Mouse (Mus musculus): Measurements from ENCODE around the gene Twnk. TPM values are rescaled to one million over a fixed set of nuclear protein-coding genes. Genes with fewer than 3 reads are reported as not detected.

Twnk gene
- polyA plus RNA-seq, 1 experiment from 2014 or later = 28.4 TPM

DNA sequence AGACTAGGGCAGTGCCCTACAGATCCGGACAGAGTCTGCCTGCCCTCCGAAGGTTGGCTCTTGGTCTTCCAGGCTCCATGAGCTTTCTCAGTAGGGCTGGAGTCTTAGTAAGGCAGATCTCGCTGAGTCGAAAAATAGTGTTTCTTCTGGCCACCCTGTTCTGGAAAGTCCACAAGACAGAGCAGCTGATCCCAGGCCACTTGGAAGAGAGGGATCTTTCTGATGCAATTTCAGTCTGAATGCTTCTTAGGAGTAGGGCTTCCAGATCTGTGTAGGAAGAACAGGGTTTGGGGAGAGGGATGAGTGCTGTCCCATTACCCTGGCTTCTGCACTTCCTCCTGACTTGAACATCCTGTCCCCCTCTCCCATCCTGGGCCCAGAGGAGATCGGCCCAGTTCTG is 40.2 kb downstream of the Twnk start, which contains the start of gene Pdzd7:
Gene Pdzd7 (minus strand): TSS at position 67 of the 400 bp plus-strand sequence.
- no peak for ATAC-seq (ENCODE audit: low FRiP score, low TSS enrichment)
- H3K4me1 ChIP-seq (ENCODE audit: insufficient read depth, low read length) = peaks cover 32% of the 10 kb centered on the region
- peaks cover 1% of the 10 kb centered on the region; the same call in 1 of the 2 replicates for H3K36me3 ChIP-seq (ENCODE audit: insufficient read depth, low read length)
- no peak within 1 kb of the TSS for H3K27ac ChIP-seq (ENCODE audit: low read length)
- H3K27me3 ChIP-seq (ENCODE audit: insufficient read depth, low read length) = peaks cover 19% of the 10 kb centered on the region
- H3K4me2 ChIP-seq (replicated peaks; ENCODE audit: low read depth, low read length) = peak within 1 kb of the TSS; percentile 78
- H3K4me3 ChIP-seq (ENCODE audit: low read length) = peak within 1 kb of the TSS; percentile 54
- H3K9me3 ChIP-seq (ENCODE audit: low read length) = no peaks in the 10 kb centered on the region
- 70% methylated on average over 5 of the region's 5 CpGs for WGBS
- peak within 1 kb of the TSS; percentile 66; the same call in 1 of the 2 replicates for H3K9ac ChIP-seq (replicated peaks; ENCODE audit: low read length)

DNA sequence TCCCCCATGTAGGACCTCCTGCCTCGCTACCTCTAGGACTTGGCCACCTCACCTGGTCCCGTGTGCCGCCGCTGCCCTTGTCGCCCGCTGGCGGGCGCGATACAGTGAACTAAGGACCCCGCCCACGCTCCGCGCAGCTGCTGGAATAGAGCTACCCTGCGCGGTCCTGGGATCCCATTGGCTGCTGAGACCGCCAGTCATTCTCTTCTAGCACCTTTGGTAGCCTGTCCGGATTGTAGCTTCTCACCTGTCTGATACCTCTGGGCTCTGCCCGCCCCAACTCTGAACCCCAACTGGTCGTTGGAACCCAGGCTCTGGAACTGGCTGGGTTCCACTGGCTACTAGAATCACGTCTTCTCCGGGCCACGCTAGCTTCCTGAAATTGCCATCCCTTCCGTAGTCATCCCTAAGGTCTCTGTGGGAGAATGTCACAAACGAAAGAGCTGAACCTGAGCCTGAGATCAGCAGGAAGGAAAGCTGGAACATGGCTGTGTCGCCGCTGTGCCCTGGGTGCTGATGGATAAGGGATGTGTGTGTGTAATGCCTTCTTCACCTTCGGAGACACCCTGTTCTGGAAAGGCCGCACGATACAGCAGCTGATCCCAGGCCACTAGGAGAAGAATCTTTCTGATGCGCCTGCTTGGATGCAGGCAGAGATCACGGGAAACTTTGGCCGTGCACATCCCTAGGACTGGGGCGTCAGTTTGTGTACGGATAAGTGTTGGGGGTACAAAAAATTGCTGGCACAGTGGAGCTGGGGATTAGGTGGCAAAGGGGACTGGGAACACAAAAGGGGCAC is 41.3 kb downstream of the Twnk start:
- 1% methylated on average over 34 of the region's 34 CpGs for WGBS
- Histone ChIP-seq H3K9ac (replicated peaks; ENCODE audit: low read length) (peak overlapping the region; percentile 66), H3K4me1 (ENCODE audit: insufficient read depth, low read length) (peaks cover 32% of the 10 kb centered on the region), H3K9me3 (ENCODE audit: low read length) (no peaks in the 10 kb centered on the region), H3K27me3 (ENCODE audit: insufficient read depth, low read length) (peaks cover 15% of the 10 kb centered on the region; the same call in 1 of the 2 replicates), H3K4me2 (replicated peaks; ENCODE audit: low read depth, low read length) (peak overlapping the region; percentile 78), H3K27ac (ENCODE audit: low read length) (peak overlapping the region; percentile 91), H3K4me3 (ENCODE audit: low read length) (peak overlapping the region; percentile 54), H3K36me3 (ENCODE audit: insufficient read depth, low read length) (peaks cover 6% of the 10 kb centered on the region; the same call in 1 of the 2 replicates)
- ATAC-seq (ENCODE audit: low FRiP score, low TSS enrichment) = peak; percentile 58

DNA sequence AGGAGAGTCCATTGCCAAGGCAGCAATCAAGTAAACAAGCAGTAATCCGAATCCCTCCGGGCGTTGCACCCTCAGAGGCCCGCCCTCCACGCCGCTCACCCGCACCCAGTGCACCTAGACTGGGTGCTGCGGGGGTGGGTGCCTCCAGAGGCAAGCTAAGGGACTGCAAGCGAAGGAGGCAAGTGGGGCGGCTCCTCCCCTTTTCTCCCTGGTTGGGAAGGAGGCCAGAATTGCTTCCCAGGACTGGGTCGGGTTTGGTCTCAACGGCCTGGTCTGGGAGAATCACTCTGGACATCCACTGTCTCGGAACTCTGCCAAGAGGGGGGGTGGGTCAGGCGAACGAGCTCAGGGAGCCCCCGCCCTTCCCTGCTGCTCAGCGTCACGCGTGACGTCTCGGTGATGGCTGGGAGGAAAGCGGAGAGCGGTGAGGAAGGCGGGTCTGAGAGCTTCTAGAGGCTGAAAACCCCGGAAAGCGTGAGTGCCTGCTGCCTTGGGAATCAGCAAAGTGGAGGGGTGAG is 42.0 kb downstream of the Twnk start, which contains the start of gene Sfxn3:
Gene Sfxn3 (plus strand): TSS at position 87 of the 518 bp plus-strand sequence.
- no peaks in the 10 kb centered on the region for H3K9me3 ChIP-seq (ENCODE audit: low read length)
- WGBS = under 1% methylated on average over 26 of the region's 26 CpGs
- peak within 1 kb of the TSS; percentile 91 for H3K27ac ChIP-seq (ENCODE audit: low read length)
- H3K36me3 ChIP-seq (ENCODE audit: insufficient read depth, low read length) = peaks cover 7% of the 10 kb centered on the region
- peak within 1 kb of the TSS; percentile 54 for H3K4me3 ChIP-seq (ENCODE audit: low read length)
- ATAC-seq (ENCODE audit: low FRiP score, low TSS enrichment) = peak; percentile 72
- H3K4me1 ChIP-seq (ENCODE audit: insufficient read depth, low read length) = peaks cover 32% of the 10 kb centered on the region
- H3K27me3 ChIP-seq (ENCODE audit: insufficient read depth, low read length) = peaks cover 15% of the 10 kb centered on the region; the same call in 1 of the 2 replicates
- H3K9ac ChIP-seq (replicated peaks; ENCODE audit: low read length) = peak within 1 kb of the TSS; percentile 66
- H3K4me2 ChIP-seq (replicated peaks; ENCODE audit: low read depth, low read length) = peak within 1 kb of the TSS; percentile 78

DNA sequence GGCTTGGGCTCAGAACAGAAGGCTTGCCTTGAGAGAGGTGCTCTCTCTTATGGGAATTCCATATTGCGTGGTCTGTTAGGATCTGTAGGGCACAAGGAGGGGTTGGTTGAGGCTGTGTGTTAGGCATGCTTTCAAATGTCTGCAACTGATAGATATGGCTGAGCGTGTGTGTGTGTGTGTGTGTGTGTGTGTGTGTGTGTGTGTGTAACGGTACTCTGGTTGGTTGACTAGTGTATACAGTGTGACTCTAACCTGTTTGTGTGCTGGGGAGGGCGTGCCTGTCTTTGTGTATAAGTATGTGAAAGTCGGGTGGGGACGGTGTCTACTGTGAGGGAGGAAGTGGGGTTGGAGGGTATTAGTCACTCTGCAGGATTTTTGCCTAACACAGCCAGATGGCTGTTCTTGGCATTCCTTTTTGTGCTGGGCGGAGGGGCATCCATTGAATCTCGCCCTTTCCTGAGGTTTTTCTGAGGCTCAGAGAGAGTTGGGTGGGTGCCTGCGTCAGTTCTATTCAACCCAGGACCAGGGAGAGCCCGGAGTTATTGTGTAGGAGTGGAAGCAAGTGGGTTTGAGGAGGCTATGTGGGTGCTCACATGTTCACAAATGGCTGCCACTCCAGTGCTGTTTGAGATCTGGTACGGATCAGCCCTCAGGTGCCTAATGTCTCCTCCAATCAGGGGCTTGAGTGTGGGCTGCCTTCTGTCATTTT is 42.6 kb downstream of the Twnk start:
- Histone ChIP-seq H3K27ac (ENCODE audit: low read length) (peak overlapping the region; percentile 91), H3K4me3 (ENCODE audit: low read length) (peak overlapping the region; percentile 54), H3K36me3 (ENCODE audit: insufficient read depth, low read length) (peaks cover 10% of the 10 kb centered on the region), H3K4me2 (replicated peaks; ENCODE audit: low read depth, low read length) (peak overlapping the region; percentile 78), H3K9ac (replicated peaks; ENCODE audit: low read length) (peak overlapping the region; percentile 66), H3K27me3 (ENCODE audit: insufficient read depth, low read length) (peaks cover 15% of the 10 kb centered on the region; the same call in 1 of the 2 replicates), H3K4me1 (ENCODE audit: insufficient read depth, low read length) (peaks cover 37% of the 10 kb centered on the region), H3K9me3 (ENCODE audit: low read length) (no peaks in the 10 kb centered on the region)
- 33% methylated on average over 11 of the region's 11 CpGs for WGBS
- peak; percentile 50 for ATAC-seq (ENCODE audit: low FRiP score, low TSS enrichment)

DNA sequence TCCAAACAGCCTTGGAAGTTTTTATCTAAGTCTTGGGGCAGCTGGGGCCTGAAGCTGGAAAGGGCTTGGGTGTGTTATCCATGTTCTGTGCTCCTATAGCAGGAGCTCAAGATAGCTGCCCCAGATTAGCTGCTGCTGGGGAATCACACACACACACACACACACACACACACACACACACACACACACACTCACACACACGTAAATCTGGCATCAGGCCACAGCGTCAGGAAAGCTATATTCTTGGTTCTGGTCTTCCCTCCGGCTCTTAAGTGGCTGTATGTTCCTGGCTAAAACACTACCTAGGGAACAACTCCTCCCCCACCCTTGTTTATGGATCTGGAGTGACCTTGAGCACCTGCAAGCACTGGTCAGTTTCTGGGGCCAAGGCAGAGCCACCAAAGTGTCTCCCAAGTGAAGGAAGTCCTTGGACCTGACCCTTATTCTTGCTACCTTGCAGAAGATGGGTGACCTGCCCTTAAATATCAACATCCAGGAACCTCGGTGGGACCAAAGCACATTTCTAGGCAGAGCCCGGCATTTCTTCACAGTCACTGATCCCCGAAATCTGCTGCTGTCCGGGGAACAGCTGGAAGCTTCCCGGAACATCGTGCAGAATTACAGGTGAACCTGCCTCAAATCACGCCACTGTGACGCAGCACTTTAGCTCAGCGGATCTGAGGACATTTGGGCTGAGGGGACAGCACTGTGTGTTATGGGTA is 43.3 kb downstream of the Twnk start:
- Histone ChIP-seq H3K4me2 (replicated peaks; ENCODE audit: low read depth, low read length) (peak overlapping the region; percentile 78), H3K36me3 (ENCODE audit: insufficient read depth, low read length) (peaks cover 13% of the 10 kb centered on the region), H3K9ac (replicated peaks; ENCODE audit: low read length) (peak overlapping the region; percentile 66), H3K4me1 (ENCODE audit: insufficient read depth, low read length) (peaks cover 39% of the 10 kb centered on the region), H3K27me3 (ENCODE audit: insufficient read depth, low read length) (peaks cover 15% of the 10 kb centered on the region; the same call in 1 of the 2 replicates), H3K27ac (ENCODE audit: low read length) (peak overlapping the region; percentile 91), H3K4me3 (ENCODE audit: low read length) (peak overlapping the region; percentile 54), H3K9me3 (ENCODE audit: low read length) (no peaks in the 10 kb centered on the region)
- ATAC-seq (ENCODE audit: low FRiP score, low TSS enrichment) = no peak
- WGBS = 73% methylated on average over 12 of the region's 12 CpGs

DNA sequence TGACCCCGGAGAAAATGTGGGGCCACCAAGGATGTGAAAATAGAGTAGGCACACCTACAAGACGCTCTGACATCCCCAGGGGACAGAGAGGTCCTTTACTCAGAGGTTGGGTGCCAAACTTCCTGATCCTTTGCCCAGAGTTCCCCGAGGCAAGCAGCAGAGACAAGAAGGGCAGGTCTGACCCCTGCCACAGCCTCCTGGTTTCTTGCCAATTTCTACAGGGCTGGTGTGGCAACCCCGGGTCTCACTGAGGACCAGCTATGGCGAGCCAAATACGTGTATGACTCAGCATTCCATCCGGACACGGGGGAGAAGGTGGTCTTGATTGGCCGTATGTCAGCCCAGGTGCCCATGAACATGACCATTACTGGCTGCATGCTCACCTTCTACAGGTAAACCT is 44.1 kb downstream of the Twnk start:
- H3K4me2 ChIP-seq (replicated peaks; ENCODE audit: low read depth, low read length) = no peak overlapping the region
- no peak for ATAC-seq (ENCODE audit: low FRiP score, low TSS enrichment)
- peaks cover 13% of the 10 kb centered on the region for H3K36me3 ChIP-seq (ENCODE audit: insufficient read depth, low read length)
- 71% methylated on average over 9 of the region's 9 CpGs for WGBS
- no peak overlapping the region for H3K9ac ChIP-seq (replicated peaks; ENCODE audit: low read length)
- H3K27me3 ChIP-seq (ENCODE audit: insufficient read depth, low read length) = peaks cover 11% of the 10 kb centered on the region; the same call in 1 of the 2 replicates
- no peak overlapping the region for H3K4me3 ChIP-seq (ENCODE audit: low read length)
- peaks cover 36% of the 10 kb centered on the region for H3K4me1 ChIP-seq (ENCODE audit: insufficient read depth, low read length)
- no peak overlapping the region for H3K27ac ChIP-seq (ENCODE audit: low read length)
- no peaks in the 10 kb centered on the region for H3K9me3 ChIP-seq (ENCODE audit: low read length)

DNA sequence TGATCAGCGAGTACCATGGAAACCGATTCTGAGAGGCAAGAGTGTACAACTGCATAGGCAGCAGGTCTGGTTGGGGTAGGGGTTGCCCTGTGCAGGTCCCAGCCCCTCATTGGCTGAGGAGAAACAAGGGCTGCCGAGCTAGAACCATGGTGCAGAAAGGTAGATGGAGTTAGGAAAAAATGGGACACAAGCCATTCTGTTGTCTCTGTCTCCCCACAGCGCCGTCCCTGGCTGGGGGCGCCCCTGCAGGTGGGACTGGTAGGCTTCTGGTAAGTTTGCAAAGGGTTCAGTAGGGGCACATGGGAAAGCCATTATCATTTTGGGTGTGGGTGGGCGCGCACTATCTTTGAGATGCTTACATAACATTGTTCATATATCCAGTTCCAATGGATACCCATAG is 48.0 kb downstream of the Twnk start:
- Histone ChIP-seq H3K9me3 (ENCODE audit: low read length) (no peaks in the 10 kb centered on the region), H3K36me3 (ENCODE audit: insufficient read depth, low read length) (peaks cover 13% of the 10 kb centered on the region), H3K27me3 (ENCODE audit: insufficient read depth, low read length) (no peaks in the 10 kb centered on the region), H3K9ac (replicated peaks; ENCODE audit: low read length) (no peak overlapping the region), H3K27ac (ENCODE audit: low read length) (no peak overlapping the region), H3K4me2 (replicated peaks; ENCODE audit: low read depth, low read length) (no peak overlapping the region), H3K4me1 (ENCODE audit: insufficient read depth, low read length) (peaks cover 26% of the 10 kb centered on the region), H3K4me3 (ENCODE audit: low read length) (no peak overlapping the region)
- WGBS = 81% methylated on average over 8 of the region's 8 CpGs
- no peak for ATAC-seq (ENCODE audit: low FRiP score, low TSS enrichment)

DNA sequence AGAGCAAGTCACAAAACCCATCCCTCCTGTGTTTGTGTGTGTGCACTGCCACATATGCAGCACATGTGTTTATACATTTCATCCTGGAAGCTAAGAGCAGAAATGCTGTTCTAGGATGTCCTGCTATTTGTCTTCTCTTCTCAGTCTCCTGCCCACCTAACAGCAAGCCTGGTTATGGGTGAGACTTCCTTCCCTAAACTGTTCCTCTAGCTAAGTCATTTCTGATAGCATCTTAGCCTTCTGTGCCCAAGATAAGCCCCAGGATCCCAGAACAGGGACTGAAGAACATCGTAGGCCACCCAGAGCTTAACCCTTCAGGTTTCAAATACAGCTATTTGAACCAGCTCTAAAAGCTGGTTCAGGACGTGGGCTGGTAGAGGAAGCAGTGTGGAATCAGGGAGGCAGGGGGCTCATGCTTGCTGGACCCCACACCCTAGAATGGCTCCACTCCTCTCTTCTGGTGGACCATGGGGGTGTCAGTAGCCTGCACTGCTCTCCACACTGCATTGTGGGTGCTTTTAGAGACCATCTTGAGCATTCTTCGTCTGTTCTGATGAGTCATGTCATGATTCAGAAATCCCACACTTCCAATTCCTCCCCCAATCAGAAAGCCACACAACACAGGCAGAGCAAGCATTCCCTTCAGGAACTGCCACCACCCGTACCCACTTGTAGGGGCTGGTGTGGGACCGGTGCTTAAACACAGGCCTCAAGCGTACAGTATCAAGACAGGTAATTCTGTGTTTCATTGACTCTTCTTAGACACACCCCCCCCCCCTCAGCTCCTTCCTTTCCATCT is 49.6 kb downstream of the Twnk start:
- Histone ChIP-seq H3K4me2 (replicated peaks; ENCODE audit: low read depth, low read length) (no peak overlapping the region), H3K27ac (ENCODE audit: low read length) (no peak overlapping the region), H3K36me3 (ENCODE audit: insufficient read depth, low read length) (peaks cover 13% of the 10 kb centered on the region), H3K9me3 (ENCODE audit: low read length) (no peaks in the 10 kb centered on the region), H3K4me1 (ENCODE audit: insufficient read depth, low read length) (peaks cover 29% of the 10 kb centered on the region), H3K27me3 (ENCODE audit: insufficient read depth, low read length) (no peaks in the 10 kb centered on the region), H3K4me3 (ENCODE audit: low read length) (no peak overlapping the region), H3K9ac (replicated peaks; ENCODE audit: low read length) (no peak overlapping the region)
- 82% methylated on average over 6 of the region's 6 CpGs for WGBS
- no peak for ATAC-seq (ENCODE audit: low FRiP score, low TSS enrichment)
